Mouse (Mus musculus) embryonic facial prominence, embryonic 11.5 days (tissue): ENCODE measurements around the gene C330007P06Rik. TPM values are rescaled to one million over a fixed set of nuclear protein-coding genes. Genes with fewer than 3 reads are reported as not detected.

Experiments used
- ATAC-seq: fragments of 200-750 bp; cut with Nextera tagmentation; replicated peaks from 2 replicates; pipeline ENCODE4 v1.8.0; 2017; ENCODE audit warnings: low read depth; ENCODE audit not compliant: insufficient number of reproducible peaks, low FRiP score, low TSS enrichment
- DNase-seq: peaks from one replicate; pipeline ENCODE4 v3.0.0-alpha.2; 2015; ENCODE audit warnings: low spot score
- H3K27ac ChIP-seq: fragments of 300-500 bp; sonication (generic); replicated peaks from 2 replicates; pipeline ENCODE4 v1.5.1; 2014; ENCODE audit warnings: mild to moderate bottlenecking, low read depth, low read length, control low read depth
- H3K27me3 ChIP-seq: fragments of 300-500 bp; sonication (generic); 2 replicates; pipeline ENCODE4 v1.6.1; 2014; ENCODE audit warnings: mild to moderate bottlenecking, low read length, moderate library complexity, mixed read lengths; ENCODE audit not compliant: control insufficient read depth, insufficient read depth
- H3K36me3 ChIP-seq: fragments of 300-500 bp; sonication (generic); replicated peaks from 2 replicates; pipeline ENCODE4 v1.6.1; 2014; ENCODE audit warnings: low read depth, mild to moderate bottlenecking, low read length, moderate library complexity, mixed read lengths; ENCODE audit not compliant: control insufficient read depth, insufficient read depth
- H3K4me1 ChIP-seq: fragments of 300-500 bp; sonication (generic); 2 replicates; pipeline ENCODE4 v1.6.1; 2014; ENCODE audit warnings: low read length, mixed read lengths; ENCODE audit not compliant: control insufficient read depth, insufficient read depth
- H3K4me2 ChIP-seq: fragments of 300-500 bp; sonication (generic); 2 replicates; pipeline ENCODE4 v1.6.1; 2014; ENCODE audit warnings: low read depth, mild to moderate bottlenecking, control low read depth, low read length, moderate library complexity
- H3K4me3 ChIP-seq: fragments of 300-500 bp; sonication (generic); 2 replicates; pipeline ENCODE4 v1.5.1; 2014; ENCODE audit warnings: low read depth, low read length, control low read depth
- H3K9ac ChIP-seq: fragments of 300-500 bp; sonication (generic); replicated peaks from 2 replicates; pipeline ENCODE4 v1.6.1; 2014; ENCODE audit warnings: mild to moderate bottlenecking, control low read depth, low read length
- H3K9me3 ChIP-seq: fragments of 300-500 bp; sonication (generic); replicated peaks from 2 replicates; pipeline ENCODE4 v1.6.1; 2016; ENCODE audit warnings: mild to moderate bottlenecking, low read length, inconsistent platforms, mixed read lengths; ENCODE audit not compliant: control insufficient read depth
- WGBS: fragments of 180-500 bp; shearing (Covaris S2); extraction: QIAGEN DNeasy Blood & Tissue Kit; methylation state at CpG from one replicate; pipeline ENCODE4 v1.1.7; 2014; 5-methylcytosine and 5-hydroxymethylcytosine counted together
- polyA plus RNA-seq: library from polyadenylated mRNA; unstranded; fragments of >200 nt; fragmentation: Nextera tagmentation; extraction: Ambion mirVana; gene quantifications from 2 replicates; pipeline ENCODE4 v1.2.1, GENCODE M21; 2014

C330007P06Rik gene
- polyA plus RNA-seq, 1 experiment from 2014 or later: 53.3 TPM

DNA sequence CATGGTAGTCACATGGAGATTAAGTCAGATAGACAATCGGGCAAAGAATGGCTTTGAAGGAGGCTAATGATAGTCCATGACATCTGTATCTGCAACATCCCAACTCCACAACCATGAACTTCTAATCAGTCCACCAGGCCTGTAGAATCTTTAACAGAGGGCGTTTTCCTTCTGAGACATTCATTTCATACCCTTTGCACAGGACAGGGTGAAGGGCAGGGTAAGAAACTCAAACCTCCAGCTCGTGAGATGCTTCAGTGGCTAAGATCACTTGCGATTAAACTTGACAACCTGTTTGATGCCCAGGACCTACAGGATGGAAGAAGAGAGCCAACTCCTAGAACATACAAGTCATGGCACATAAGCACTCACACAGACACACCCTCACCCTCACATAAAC, 58.9 kb downstream of the C330007P06Rik start:
- WGBS: 77% methylated on average over 4 of the region's 4 CpGs
- H3K27ac ChIP-seq: no peak overlapping the region
- ATAC-seq: no peak
- H3K27me3 ChIP-seq: no peaks in the 10 kb centered on the region
- H3K36me3 ChIP-seq: no peaks in the 10 kb centered on the region
- H3K9ac ChIP-seq: no peak overlapping the region
- H3K4me1 ChIP-seq: no peaks in the 10 kb centered on the region
- no peak for DNase-seq
- no peaks in the 10 kb centered on the region for H3K9me3 ChIP-seq
- no peak overlapping the region for H3K4me2 ChIP-seq
- H3K4me3 ChIP-seq: no peak overlapping the region

DNA sequence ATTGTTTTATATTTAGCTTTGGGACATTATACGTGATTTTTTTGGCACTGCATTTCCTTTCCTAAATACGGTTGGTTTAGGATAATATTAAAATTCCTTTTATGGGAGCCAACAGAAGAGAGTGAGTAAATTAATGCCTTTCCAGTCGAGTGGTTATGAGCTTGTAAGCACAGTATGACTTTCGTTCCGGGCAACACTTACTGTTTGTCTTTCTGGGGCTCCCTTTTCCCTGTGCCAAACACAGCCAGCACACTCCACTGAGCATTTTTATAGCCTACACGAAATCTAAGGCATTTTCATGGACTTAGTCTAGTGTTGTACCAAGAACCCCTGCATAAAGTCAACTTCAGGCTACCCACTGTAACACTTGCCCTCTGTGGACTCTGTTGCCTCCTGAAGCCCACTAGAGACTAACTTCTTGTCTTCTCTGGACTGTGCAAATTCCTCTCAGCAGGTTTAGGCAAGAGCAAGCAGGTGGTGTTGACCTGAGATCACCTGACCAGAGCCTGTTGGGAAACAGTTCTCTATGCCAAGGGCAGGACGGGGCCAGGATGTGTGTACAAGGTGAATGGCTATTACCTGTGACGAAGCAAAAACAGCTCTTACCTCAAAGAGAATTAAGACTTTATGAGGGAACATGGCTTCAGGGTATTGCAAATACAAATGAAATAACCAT, 59.6 kb downstream of the C330007P06Rik start:
- DNase-seq (no peak), ATAC-seq (no peak)
- no peaks in the 10 kb centered on the region for H3K36me3 ChIP-seq
- H3K4me2 ChIP-seq: no peak overlapping the region
- H3K4me3 ChIP-seq: no peak overlapping the region
- no peaks in the 10 kb centered on the region for H3K4me1 ChIP-seq
- H3K27me3 ChIP-seq: no peaks in the 10 kb centered on the region
- H3K27ac ChIP-seq: no peak overlapping the region
- H3K9ac ChIP-seq: no peak overlapping the region
- WGBS: 83% methylated on average over 8 of the region's 8 CpGs
- no peaks in the 10 kb centered on the region for H3K9me3 ChIP-seq

DNA sequence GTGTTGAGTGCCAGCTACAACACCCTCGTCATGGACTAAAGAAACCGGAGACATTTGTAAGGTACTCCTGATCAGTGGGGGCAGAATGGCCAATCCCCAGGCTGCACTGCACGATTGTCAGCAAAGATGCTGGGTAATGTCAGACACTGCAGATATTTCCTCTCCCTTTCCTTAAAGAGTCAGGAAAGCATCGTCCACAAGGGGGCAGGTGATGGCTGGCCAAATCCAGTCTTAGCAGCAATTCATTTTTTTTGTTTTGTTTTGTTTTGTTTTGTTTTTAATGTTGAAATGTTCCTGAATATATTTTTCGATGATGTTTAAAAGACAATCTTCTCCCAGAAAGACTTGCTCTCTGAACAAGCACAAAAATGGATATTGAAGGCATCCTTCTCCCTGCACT, 62.5 kb downstream of the C330007P06Rik start:
- Histone ChIP-seq H3K36me3 (no peaks in the 10 kb centered on the region), H3K4me3 (no peak overlapping the region), H3K4me1 (no peaks in the 10 kb centered on the region), H3K4me2 (no peak overlapping the region), H3K9ac (no peak overlapping the region), H3K9me3 (no peaks in the 10 kb centered on the region), H3K27ac (no peak overlapping the region), H3K27me3 (no peaks in the 10 kb centered on the region)
- no peak for ATAC-seq
- peak; percentile 45 for DNase-seq
- WGBS: 51% methylated on average over 5 of the region's 5 CpGs

DNA sequence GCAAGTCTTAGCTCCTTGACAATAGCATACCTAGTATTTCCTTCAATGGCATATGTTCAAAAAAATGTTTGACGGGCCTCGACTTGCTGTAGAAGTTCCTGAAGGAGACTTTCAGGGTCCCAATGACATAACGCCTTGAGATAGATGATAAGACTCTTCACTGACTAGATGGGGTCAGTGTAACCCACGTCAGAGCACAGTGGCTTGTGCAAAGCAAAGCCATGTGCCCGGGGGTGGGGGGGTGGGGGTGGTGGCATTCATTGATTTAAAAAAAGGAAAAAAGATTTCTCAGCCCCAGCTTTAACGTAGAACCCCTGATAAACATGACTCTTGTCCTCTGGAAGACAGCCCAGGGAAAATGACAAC, 65.6 kb downstream of the C330007P06Rik start:
- no peaks in the 10 kb centered on the region for H3K27me3 ChIP-seq
- no peaks in the 10 kb centered on the region for H3K9me3 ChIP-seq
- H3K9ac ChIP-seq: no peak overlapping the region
- H3K4me2 ChIP-seq: no peak overlapping the region
- ATAC-seq: no peak; the same call in 1 of the 2 replicates
- no peak for DNase-seq
- H3K4me3 ChIP-seq: no peak overlapping the region
- no peaks in the 10 kb centered on the region for H3K4me1 ChIP-seq
- no peaks in the 10 kb centered on the region for H3K36me3 ChIP-seq
- H3K27ac ChIP-seq: no peak overlapping the region
- 76% methylated on average over 6 of the region's 6 CpGs for WGBS

DNA sequence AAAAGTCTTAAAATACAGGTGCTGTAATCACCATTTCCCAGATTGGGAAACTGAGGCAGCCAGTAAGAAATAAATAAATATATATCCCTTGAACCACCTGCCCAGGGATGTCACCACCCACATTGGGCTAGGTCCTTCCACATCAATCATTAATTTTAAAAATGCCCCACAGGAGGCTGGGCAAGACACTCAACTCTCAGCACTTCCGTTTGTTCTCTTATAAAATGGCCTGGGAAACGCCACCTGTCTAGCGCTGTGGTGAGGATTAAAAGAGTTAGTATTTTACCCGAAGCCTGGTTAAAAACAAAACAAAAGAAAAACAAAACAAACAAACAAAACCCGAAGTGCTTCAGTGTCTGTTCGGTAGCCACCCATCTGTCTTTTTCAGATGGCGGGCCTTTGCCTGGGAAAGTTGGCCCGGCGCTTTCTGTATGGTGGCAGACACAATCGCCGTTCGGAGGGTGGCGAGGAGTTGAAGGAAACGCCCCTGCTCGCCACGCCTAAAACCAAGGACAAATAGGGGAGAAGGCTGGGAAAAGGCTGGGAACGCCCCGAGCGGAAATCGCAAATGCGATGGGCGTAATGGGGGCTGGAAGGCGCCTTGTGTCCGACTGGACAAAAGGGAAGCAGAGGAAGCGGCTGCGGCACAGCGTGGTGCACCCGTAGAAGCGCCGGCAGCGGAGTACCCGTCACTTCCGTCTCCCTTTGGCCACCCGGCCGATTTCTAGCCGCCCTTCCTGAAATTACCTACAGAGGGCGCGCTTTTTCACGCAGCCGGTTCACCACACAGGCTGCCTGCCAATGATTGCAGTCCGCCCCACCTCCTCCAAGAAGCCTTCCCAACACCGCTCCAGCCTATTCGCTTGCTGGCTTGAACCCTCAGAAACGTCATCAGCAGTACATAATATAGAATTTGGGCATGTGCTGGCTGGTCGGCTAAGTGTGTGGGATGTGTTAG, 66.3 kb downstream of the C330007P06Rik start:
- H3K4me2 ChIP-seq: peak overlapping the region; percentile 48
- DNase-seq (peak; percentile 84), ATAC-seq (peak; percentile 90)
- WGBS: 16% methylated on average over 41 of the region's 45 CpGs
- H3K4me3 ChIP-seq: peak overlapping the region; percentile 18
- H3K9me3 ChIP-seq: no peaks in the 10 kb centered on the region
- H3K4me1 ChIP-seq: no peaks in the 10 kb centered on the region
- H3K27me3 ChIP-seq: no peaks in the 10 kb centered on the region
- H3K36me3 ChIP-seq: no peaks in the 10 kb centered on the region
- H3K27ac ChIP-seq: peak overlapping the region; percentile 7; the same call in 1 of the 2 replicates
- H3K9ac ChIP-seq: peak overlapping the region; percentile 18; the same call in 1 of the 2 replicates

DNA sequence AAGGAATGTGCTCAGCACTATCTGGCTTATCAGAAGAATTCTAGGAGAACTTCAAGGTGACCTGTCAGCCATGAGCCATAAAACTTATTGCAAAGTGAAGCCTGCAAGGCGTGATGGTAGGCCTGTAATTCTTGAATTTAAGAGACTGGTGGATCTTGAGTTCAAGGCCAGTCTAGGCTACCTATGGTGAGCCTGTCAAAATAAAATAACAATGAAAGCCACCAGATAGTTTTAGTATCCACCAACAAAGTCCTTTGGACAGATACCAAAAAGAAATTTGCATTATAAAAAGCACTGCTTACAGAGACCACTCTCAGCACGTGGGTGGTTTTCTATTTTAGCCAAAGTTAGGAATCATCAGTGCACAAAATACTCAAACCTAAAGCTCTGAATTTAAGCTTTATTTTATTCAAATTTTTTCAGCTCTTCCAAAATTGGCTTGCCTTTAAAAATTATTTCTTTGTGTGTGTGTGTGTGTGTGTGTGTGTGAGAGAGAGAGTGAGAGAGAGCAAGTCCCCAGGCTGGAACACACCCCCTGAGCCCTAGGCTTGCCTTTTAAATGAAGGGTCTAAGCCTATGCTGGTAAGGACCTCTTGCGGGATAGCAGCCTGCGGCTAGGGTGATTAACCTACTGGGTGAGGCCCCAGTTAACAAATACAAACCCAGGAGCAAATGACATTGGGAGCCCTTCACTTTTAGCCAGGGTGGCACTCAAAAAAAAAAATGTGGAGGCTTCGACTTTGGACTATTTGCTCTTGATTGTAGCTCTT, 68.3 kb downstream of the C330007P06Rik start:
- H3K4me1 ChIP-seq: no peaks in the 10 kb centered on the region
- no peak overlapping the region for H3K9ac ChIP-seq
- no peaks in the 10 kb centered on the region for H3K27me3 ChIP-seq
- no peaks in the 10 kb centered on the region for H3K36me3 ChIP-seq
- ATAC-seq (no peak), DNase-seq (no peak)
- H3K4me2 ChIP-seq: no peak overlapping the region
- no peak overlapping the region for H3K27ac ChIP-seq
- H3K9me3 ChIP-seq: no peaks in the 10 kb centered on the region
- no peak overlapping the region for H3K4me3 ChIP-seq
- WGBS: 53% methylated on average over 5 of the region's 5 CpGs

DNA sequence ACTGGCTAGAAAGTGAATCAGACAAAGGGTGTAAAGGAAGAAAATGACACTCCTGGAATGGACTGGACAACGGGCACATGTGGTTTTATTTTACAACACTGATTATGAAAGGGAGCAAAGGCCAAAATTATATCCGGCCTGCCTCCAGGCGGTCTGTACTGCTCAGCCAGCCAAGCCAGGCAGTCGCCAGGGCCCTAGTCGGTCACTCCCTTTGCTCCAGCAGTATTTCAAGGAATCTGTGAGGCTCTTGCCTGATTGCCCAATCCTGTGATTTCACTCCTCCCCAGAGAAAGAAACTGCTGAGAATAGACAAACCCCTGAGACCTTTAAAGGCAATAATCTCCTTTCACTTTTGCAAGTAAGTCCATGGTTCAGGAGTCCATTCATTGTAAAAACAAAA, 69.7 kb downstream of the C330007P06Rik start:
- no peaks in the 10 kb centered on the region for H3K4me1 ChIP-seq
- no peaks in the 10 kb centered on the region for H3K9me3 ChIP-seq
- ATAC-seq: no peak
- no peak overlapping the region for H3K27ac ChIP-seq
- H3K9ac ChIP-seq: no peak overlapping the region
- no peaks in the 10 kb centered on the region for H3K36me3 ChIP-seq
- H3K27me3 ChIP-seq: no peaks in the 10 kb centered on the region
- DNase-seq: peak; percentile 6
- no peak overlapping the region for H3K4me2 ChIP-seq
- 31% methylated on average over 5 of the region's 5 CpGs for WGBS
- H3K4me3 ChIP-seq: no peak overlapping the region
